Mouse (Mus musculus) hindbrain, embryonic 11.5 days (tissue): Measurements from ENCODE around the gene Pelp1. TPM values are rescaled to one million over a fixed set of nuclear protein-coding genes. Genes with fewer than 3 reads are reported as not detected.

Experiments used
- ATAC-seq: fragments of 200-750 bp; cut with Nextera tagmentation; 2 replicates; pipeline ENCODE4 v1.8.0; 2017; ENCODE audit warnings: mild to moderate bottlenecking, moderate TSS enrichment, moderate library complexity; ENCODE audit not compliant: low FRiP score
- DNase-seq: peaks from one replicate; pipeline ENCODE4 v3.0.0-alpha.2; 2015; ENCODE audit warnings: low spot score
- H3K27ac ChIP-seq: fragments of 300-500 bp; sonication (generic); 2 replicates; pipeline ENCODE4 v1.5.1; 2014; ENCODE audit warnings: mild to moderate bottlenecking, low read depth, low read length
- H3K27me3 ChIP-seq: fragments of 300-500 bp; sonication (generic); 2 replicates; pipeline ENCODE4 v1.6.1; 2014; ENCODE audit warnings: mild to moderate bottlenecking, low read length, moderate library complexity, mixed read lengths; ENCODE audit not compliant: control insufficient read depth, insufficient read depth
- H3K36me3 ChIP-seq: fragments of 300-500 bp; sonication (generic); 2 replicates; pipeline ENCODE4 v1.6.1; 2014; ENCODE audit warnings: mild to moderate bottlenecking, low read length, moderate library complexity, mixed read lengths; ENCODE audit not compliant: control insufficient read depth, insufficient read depth
- H3K4me1 ChIP-seq: fragments of 300-500 bp; sonication (generic); replicated peaks from 2 replicates; pipeline ENCODE4 v1.6.1; 2014; ENCODE audit warnings: low read length, mixed read lengths; ENCODE audit not compliant: control insufficient read depth, insufficient read depth
- H3K4me2 ChIP-seq: fragments of 300-500 bp; sonication (generic); replicated peaks from 2 replicates; pipeline ENCODE4 v1.6.1; 2014; ENCODE audit warnings: mild to moderate bottlenecking, low read depth, low read length
- H3K4me3 ChIP-seq: fragments of 300-500 bp; sonication (generic); 2 replicates; pipeline ENCODE4 v1.5.1; 2014; ENCODE audit warnings: low read depth, low read length
- H3K9ac ChIP-seq: fragments of 300-500 bp; sonication (generic); 2 replicates; pipeline ENCODE4 v1.6.1; 2014; ENCODE audit warnings: low read depth, low read length
- H3K9me3 ChIP-seq: fragments of 300-500 bp; sonication (generic); 2 replicates; pipeline ENCODE4 v1.6.1; 2016; ENCODE audit warnings: low read length; ENCODE audit not compliant: control insufficient read depth
- WGBS: fragments of 180-500 bp; shearing (Covaris S2); extraction: QIAGEN DNeasy Blood & Tissue Kit; methylation state at CpG from one replicate; pipeline ENCODE4 v1.1.7; 2014; 5-methylcytosine and 5-hydroxymethylcytosine counted together
- polyA plus RNA-seq: library from polyadenylated mRNA; unstranded; fragments of >200 nt; fragmentation: Nextera tagmentation; extraction: Ambion mirVana; gene quantifications from 2 replicates; pipeline ENCODE4 v1.2.1, GENCODE M21; 2014

Gene Pelp1
- polyA plus RNA-seq, 1 experiment from 2014 or later: 31.0 TPM

DNA sequence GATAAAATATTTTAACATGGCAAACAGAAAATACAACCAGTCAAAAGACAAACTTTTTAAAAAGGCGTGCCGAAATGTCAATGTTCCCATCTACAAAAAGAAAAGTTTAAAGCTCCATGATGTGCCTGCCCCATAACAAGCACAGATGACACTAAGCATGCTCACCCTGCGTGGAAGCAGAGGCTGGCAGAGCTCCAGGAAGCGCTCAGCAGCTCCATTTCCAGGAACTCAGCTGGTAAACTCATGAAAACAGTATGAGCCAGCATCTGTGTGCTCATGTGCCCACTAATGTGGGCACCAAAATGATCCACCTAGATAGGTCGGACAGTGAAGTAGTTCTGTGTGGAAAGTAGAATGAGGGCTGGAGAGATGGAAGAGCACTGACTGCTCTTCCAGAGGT lies 20.4 kb downstream of the Pelp1 start:
- no peak for DNase-seq
- H3K36me3 ChIP-seq: peaks cover 5% of the 10 kb centered on the region
- H3K4me3 ChIP-seq: no peak overlapping the region
- no peaks in the 10 kb centered on the region for H3K9me3 ChIP-seq
- no peak overlapping the region for H3K9ac ChIP-seq
- H3K27ac ChIP-seq: no peak overlapping the region
- H3K27me3 ChIP-seq: no peaks in the 10 kb centered on the region
- H3K4me1 ChIP-seq: no peaks in the 10 kb centered on the region
- H3K4me2 ChIP-seq: no peak overlapping the region
- ATAC-seq: no peak
- WGBS: 91% methylated on average over 5 of the region's 5 CpGs

DNA sequence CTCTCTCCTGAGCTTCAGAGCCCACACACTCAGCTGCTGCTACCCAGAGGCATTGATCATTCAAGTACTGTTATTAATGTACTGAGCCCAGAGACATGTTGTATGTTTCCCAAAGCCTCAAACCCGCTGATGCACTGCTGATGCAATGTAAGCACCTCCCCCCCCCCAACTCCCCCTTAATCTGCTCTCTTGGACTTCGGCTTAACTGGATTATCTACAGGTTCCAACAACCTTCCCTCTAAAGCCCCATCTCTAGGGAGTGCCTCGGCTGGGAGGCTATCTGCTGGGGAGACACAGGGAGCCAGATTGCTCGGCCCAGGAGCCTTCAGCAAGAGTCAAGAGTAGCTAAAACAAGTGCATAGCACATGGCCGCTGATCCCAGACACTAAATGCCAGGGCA lies 22.4 kb downstream of the Pelp1 start:
- H3K9ac ChIP-seq: no peak overlapping the region
- ATAC-seq: no peak
- no peaks in the 10 kb centered on the region for H3K4me1 ChIP-seq
- no peaks in the 10 kb centered on the region for H3K27me3 ChIP-seq
- no peak overlapping the region for H3K4me3 ChIP-seq
- H3K27ac ChIP-seq: no peak overlapping the region
- H3K36me3 ChIP-seq: no peaks in the 10 kb centered on the region; the same call in 1 of the 2 replicates
- no peaks in the 10 kb centered on the region for H3K9me3 ChIP-seq
- no peak for DNase-seq
- WGBS: 84% methylated on average over 5 of the region's 5 CpGs
- no peak overlapping the region for H3K4me2 ChIP-seq

DNA sequence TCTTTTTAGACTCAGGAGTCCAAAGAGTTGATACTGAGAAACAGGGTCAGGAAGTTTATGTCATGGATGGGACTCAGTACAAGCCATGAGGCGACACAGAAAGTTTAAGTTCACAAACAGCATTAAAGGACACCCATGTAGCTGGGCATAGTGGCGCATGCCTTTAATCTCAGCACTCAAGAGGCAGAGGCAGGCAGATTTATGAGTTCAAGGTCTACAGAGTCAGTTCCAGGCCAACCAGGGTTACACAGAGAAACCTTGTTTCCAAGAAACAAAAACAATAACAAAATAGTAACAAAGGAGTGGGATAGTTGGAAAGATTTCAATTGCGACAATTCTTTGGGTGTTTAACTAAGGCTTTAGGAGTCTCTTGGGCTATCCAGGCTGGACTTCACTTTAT lies 25.7 kb downstream of the Pelp1 start:
- no peaks in the 10 kb centered on the region for H3K9me3 ChIP-seq
- 91% methylated on average over 3 of the region's 3 CpGs for WGBS
- H3K4me3 ChIP-seq: no peak overlapping the region

DNA sequence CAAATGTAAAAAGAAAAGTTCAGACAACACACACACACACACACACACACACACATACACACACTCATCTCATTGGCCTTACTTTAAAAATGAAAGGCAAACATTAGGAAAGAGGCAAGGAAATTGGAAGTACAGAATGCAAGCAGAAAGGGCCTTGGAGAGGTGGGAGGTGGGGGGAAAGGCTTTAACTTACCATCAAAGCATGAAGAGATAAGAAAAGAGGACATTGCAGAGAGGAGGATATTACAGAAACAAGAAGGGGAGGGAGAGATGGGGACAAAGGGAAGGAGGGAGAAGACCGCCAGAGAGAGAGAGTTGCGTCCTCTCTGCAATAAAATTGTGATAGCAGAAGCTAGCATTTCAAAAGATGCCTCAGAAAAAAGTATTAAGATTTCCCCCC lies 28.5 kb downstream of the Pelp1 start:
- 89% methylated on average over 2 of the region's 2 CpGs for WGBS
- H3K9me3 ChIP-seq: no peaks in the 10 kb centered on the region

More for the DNA sequence above, 25.7 kb downstream of the Pelp1 start:
- Histone ChIP-seq H3K4me2 (no peak overlapping the region), H3K36me3 (no peaks in the 10 kb centered on the region), H3K4me1 (no peaks in the 10 kb centered on the region), H3K27ac (no peak overlapping the region), H3K9ac (no peak overlapping the region), H3K27me3 (no peaks in the 10 kb centered on the region)
- ATAC-seq: no peak
- DNase-seq: no peak

DNA sequence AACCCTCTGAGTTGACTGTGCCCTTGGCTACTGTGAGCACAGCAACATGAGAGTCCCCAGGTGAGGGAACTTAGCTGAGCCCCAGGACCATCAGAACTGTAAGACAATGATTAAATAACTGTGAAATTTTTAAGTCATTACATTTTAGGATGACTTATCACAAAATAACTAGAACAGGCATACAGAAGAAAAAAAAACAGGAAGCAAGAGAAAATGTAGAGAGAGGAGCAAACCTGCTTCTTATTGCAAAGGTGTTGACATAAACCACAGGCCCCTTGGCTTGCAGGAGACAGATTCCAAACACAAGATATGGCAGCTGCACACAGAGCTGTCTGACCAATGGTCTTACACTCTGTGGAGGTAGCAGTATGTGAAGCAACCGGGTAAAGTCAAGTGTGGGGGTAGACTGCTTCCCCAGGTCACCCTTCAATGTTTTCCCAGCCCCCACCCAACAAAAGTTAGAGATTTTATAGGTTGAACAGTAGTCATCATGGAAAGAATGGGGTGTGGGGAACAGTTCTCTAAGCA lies 29.3 kb downstream of the Pelp1 start:
- DNase-seq (no peak), ATAC-seq (no peak)
- Histone ChIP-seq H3K4me2 (no peak overlapping the region), H3K9me3 (no peaks in the 10 kb centered on the region), H3K4me3 (no peak overlapping the region), H3K36me3 (no peaks in the 10 kb centered on the region), H3K27ac (no peak overlapping the region), H3K4me1 (no peaks in the 10 kb centered on the region), H3K9ac (no peak overlapping the region), H3K27me3 (no peaks in the 10 kb centered on the region)
- 86% methylated on average over 1 of the region's 1 CpGs for WGBS

More for the DNA sequence above, 28.5 kb downstream of the Pelp1 start:
- Histone ChIP-seq H3K4me3 (no peak overlapping the region), H3K9ac (no peak overlapping the region), H3K27ac (no peak overlapping the region), H3K4me2 (no peak overlapping the region), H3K4me1 (no peaks in the 10 kb centered on the region), H3K27me3 (no peaks in the 10 kb centered on the region), H3K36me3 (no peaks in the 10 kb centered on the region)
- ATAC-seq (no peak), DNase-seq (no peak)

DNA sequence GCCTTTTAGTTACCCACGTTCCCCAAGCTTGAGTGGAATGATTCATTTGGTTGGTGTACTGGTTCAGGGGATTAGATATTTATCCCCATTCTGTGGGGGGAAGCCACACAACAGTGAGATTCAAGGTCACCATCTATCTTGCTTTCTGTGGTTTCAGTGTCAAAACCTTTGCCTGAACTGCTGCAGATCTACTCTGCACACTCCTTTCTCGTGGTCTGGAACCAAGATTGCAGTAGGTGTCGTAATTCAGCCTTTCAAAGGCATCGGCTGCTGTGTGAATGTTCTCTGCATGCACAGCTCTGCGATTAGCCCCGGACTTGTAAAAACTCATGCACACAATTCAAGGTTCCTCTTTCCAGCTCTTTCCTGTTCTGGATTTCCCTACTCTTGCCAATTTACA lies 33.8 kb downstream of the Pelp1 start:
- no peak overlapping the region for H3K4me3 ChIP-seq
- 87% methylated on average over 6 of the region's 6 CpGs for WGBS
- H3K27me3 ChIP-seq: no peaks in the 10 kb centered on the region
- no peak overlapping the region for H3K4me2 ChIP-seq
- H3K36me3 ChIP-seq: no peaks in the 10 kb centered on the region
- ATAC-seq (no peak), DNase-seq (no peak)
- no peaks in the 10 kb centered on the region for H3K4me1 ChIP-seq
- H3K27ac ChIP-seq: no peak overlapping the region
- H3K9ac ChIP-seq: no peak overlapping the region
- H3K9me3 ChIP-seq: no peaks in the 10 kb centered on the region

DNA sequence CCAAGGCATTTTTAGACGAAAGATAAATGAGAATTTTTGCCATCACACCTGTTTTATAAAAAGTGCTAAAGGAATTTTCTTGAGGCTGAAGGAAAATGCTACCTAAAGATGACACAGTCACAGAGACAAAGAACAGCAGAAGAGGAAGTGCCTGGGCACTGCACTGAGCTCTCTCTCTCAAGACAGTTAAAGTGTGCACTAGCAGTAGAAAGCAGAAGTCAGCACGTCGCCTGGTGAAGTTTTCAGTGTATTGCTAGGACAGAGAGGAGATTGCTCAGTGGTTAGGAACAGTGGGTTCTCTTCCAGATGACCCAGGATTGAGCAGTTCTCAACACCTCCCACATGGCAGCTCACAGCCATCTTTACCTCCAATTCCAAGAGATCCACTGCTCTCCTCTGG lies 35.5 kb downstream of the Pelp1 start:
- Histone ChIP-seq H3K27me3 (no peaks in the 10 kb centered on the region), H3K9ac (no peak overlapping the region), H3K36me3 (no peaks in the 10 kb centered on the region), H3K4me3 (no peak overlapping the region), H3K4me2 (no peak overlapping the region), H3K9me3 (no peaks in the 10 kb centered on the region), H3K27ac (no peak overlapping the region), H3K4me1 (no peaks in the 10 kb centered on the region)
- 74% methylated on average over 3 of the region's 3 CpGs for WGBS
- DNase-seq (no peak), ATAC-seq (no peak)

DNA sequence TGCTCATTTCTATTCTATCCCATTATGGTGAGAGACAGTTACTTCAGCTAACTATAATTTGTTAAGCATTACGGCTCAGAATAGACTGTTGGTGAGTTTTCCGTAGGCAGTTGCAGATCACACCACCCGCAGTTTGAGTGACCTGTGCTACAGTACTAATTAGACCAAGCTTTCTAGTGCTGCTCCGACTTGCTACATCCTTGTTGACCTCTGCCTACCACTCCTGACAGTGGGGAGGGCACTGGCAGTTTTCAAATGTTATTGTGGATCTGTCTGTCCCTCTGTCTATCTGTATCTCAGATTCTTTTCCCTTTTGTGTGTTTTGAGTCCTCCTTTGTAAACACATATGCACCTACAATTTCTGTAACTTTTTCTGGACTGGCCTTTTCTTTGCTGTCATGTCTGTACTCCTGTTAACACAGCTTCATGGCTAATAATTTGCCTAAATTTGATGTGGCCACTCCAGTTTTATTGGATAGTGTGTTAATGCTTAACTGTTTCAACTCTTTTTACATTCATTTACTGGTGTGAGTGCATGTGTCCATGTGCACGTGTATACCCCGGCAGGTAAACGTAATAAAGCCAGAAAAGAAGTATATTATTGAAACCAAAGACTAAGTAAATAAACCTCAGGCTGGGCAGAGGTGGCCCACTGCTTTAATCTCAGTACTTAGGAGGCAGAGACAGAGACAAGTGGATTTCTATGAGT lies 36.8 kb downstream of the Pelp1 start:
- DNase-seq (no peak), ATAC-seq (no peak)
- H3K27ac ChIP-seq: no peak overlapping the region
- no peaks in the 10 kb centered on the region for H3K36me3 ChIP-seq
- WGBS: 82% methylated on average over 7 of the region's 7 CpGs
- H3K4me2 ChIP-seq: no peak overlapping the region
- H3K9me3 ChIP-seq: no peaks in the 10 kb centered on the region
- no peaks in the 10 kb centered on the region for H3K27me3 ChIP-seq
- H3K4me1 ChIP-seq: no peaks in the 10 kb centered on the region
- H3K9ac ChIP-seq: no peak overlapping the region
- H3K4me3 ChIP-seq: no peak overlapping the region

DNA sequence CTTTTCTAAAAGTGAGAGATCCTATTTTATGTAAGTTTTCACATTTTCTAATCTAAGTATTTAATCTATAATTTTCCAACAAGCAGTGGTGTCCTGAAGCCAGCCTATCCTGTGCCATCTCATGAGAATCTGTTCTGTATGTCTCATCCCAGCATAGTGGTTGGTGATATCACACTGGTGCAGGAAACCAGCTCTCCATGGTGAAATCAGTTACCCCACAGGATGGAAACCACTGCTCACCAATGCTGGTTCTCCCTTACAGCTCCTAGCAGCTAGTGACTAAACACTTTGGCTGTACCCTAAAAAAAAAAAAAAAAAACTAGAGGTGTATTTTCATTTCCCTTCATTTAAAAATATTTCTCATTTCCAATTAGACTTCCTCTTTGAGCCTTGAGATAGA lies 37.4 kb downstream of the Pelp1 start:
- H3K4me1 ChIP-seq: no peaks in the 10 kb centered on the region
- H3K4me3 ChIP-seq: no peak overlapping the region
- no peaks in the 10 kb centered on the region for H3K27me3 ChIP-seq
- H3K9ac ChIP-seq: no peak overlapping the region
- no peaks in the 10 kb centered on the region for H3K36me3 ChIP-seq
- no peak for DNase-seq
- H3K4me2 ChIP-seq: no peak overlapping the region
- no peak for ATAC-seq
- no peaks in the 10 kb centered on the region for H3K9me3 ChIP-seq
- H3K27ac ChIP-seq: no peak overlapping the region
